Mouse (Mus musculus) macrophage (primary cell): ENCODE measurements around the gene Usp45. TPM values are rescaled to one million over a fixed set of nuclear protein-coding genes. Genes with fewer than 3 reads are reported as not detected.

ENCODE experiments used
- H3K27ac ChIP-seq: fragments of 350-480 bp; formaldehyde crosslinking; 2 replicates; pipeline ENCODE4 v1.9.0; 2021
- H3K36me3 ChIP-seq: fragments of 350-480 bp; formaldehyde crosslinking; 2 replicates; pipeline ENCODE4 v1.9.0; 2021; ENCODE audit errors: inconsistent target
- H3K4me3 ChIP-seq: fragments of 350-480 bp; formaldehyde crosslinking; 2 replicates; pipeline ENCODE4 v1.9.0; 2021; ENCODE audit errors: inconsistent target
- H3K79me2 ChIP-seq: fragments of 350-480 bp; formaldehyde crosslinking; 2 replicates; pipeline ENCODE4 v1.9.0; 2021; ENCODE audit errors: inconsistent target
- WGBS: methylation state at CpG from one replicate; pipeline ENCODE4 v1.1.7; 2026; ENCODE audit warnings: inconsistent platforms; ENCODE audit not compliant: missing documents; 5-methylcytosine and 5-hydroxymethylcytosine counted together
- polyA plus RNA-seq: library from polyadenylated mRNA; stranded (reverse); fragments of 250-400 nt; gene quantifications from 3 replicates; pipeline ENCODE4 v1.2.4, GENCODE M21; 2018; ENCODE audit warnings: inconsistent platforms

Usp45 gene
- polyA plus RNA-seq, 1 experiment from 2014 or later = 11.8 TPM

DNA sequence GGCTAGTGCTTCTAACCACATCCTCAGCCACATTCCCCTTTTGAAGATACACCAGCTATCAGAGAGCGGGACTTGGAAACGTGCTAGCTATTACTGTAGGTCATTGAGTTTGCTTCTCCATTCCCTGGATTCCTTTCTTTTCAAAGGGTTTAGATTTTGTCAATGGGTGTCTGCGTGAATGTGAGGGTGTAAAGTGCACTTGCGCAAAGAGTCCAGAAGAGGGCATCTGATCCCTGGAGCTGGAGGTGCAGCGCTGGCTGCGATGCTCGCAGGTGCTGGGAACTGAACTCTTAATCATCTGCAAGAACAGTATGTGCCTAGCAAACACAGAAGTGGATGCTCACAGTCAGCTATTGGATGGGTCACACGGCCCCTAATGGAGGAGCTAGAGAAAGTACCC is 65.9 kb downstream of the Usp45 start:
- Histone ChIP-seq H3K36me3 (peaks cover 11% of the 10 kb centered on the region), H3K79me2 (no peaks in the 10 kb centered on the region), H3K4me3 (no peak overlapping the region), H3K27ac (no peak overlapping the region)
- 92% methylated on average over 7 of the region's 8 CpGs for WGBS

DNA sequence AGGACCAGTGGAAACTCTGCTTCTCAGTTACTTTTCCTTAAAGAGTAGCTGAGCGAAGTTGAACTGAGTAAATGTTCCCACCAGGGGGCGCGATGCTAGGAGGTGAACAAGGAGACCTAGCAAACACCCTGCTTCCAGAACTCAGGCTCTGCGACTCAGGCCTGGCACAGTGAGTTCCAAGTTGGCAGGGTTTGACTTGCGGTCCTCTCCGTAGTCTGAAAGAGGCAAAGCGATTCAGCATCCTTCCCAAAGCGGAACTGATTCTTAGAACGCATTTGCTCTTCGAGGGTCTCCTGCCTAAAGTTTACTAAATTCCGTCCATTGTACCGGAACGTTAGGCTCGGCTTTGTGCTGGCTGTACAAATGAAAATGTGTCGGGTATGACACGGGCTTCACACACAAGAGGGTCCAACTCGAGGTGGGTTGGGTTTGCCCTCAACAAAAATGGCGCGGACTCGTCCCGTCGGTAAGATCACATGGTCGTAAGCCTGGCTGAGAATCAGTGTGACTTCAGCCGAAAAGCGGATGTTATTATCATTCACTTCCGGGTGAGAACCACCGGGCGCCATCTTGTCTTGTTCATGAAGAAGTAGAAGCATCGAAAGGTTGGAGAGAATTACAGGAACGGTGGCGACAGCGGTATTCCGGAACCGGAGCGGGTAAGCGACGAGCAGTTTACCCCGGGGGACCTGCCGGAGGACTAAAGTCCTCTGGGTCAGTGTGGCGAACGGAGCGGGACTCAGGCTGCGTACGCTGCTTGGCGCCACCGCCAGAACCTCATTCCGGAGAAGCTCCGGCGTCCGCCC is 80.7 kb downstream of the Usp45 start, which contains the start of gene Pnisr:
Gene Pnisr, plus strand, starts transcription at position 103 of the 806 bp plus-strand sequence.
- H3K36me3 ChIP-seq = no peaks in the 10 kb centered on the region

DNA sequence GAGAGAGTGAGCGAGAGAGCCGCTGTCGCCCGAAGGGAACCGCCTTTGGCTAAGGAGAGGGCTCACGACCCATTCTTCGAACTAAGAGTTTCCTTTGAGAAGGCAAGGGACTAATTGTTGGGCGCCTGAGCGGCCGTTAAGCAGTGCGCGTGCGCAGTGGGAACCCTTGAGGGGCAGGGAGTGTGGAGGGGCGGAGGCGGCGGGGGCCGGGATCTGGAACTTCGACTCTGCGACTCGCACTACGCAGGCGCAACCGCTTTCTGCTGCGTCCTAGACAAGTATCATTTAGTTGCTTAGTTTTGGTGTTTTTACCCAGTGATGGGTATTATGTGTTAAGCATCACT is 81.3 kb downstream of the Usp45 start:
- Histone ChIP-seq H3K27ac (peak overlapping the region; percentile 97), H3K4me3 (peak overlapping the region; percentile 92), H3K36me3 (no peaks in the 10 kb centered on the region), H3K79me2 (peaks cover 53% of the 10 kb centered on the region)
- under 1% methylated on average over 24 of the region's 24 CpGs for WGBS

More for the DNA sequence above, 80.7 kb downstream of the Usp45 start, which contains the start of gene Pnisr:
- Histone ChIP-seq H3K79me2 (peaks cover 47% of the 10 kb centered on the region), H3K27ac (peak within 1 kb of the TSS; percentile 97), H3K4me3 (peak within 1 kb of the TSS; percentile 92)
- WGBS = under 1% methylated on average over 50 of the region's 50 CpGs

DNA sequence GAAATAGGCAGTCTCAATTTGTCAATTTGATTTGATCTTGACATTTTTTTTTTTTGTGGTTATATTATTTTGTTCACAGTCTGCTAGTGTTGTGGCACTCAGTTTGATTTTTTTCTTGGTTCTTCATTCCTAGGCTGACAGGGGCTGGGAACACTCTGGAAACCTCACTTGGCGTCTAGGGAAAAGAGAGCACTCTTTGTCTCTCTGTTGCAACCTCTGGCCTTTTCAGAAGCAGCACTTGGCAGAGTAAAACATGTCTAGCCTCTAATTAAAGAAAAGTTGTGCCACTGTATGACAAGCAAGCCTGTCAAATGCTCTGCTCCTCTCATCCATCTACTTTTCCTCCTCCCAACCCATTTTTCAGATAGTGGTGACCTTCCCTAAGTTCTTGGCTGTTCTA is 90.5 kb downstream of the Usp45 start:
- WGBS = 100% methylated on average over 1 of the region's 1 CpGs
- peaks cover 96% of the 10 kb centered on the region for H3K79me2 ChIP-seq
- no peak overlapping the region for H3K27ac ChIP-seq
- no peak overlapping the region for H3K4me3 ChIP-seq
- H3K36me3 ChIP-seq = peaks cover 71% of the 10 kb centered on the region

DNA sequence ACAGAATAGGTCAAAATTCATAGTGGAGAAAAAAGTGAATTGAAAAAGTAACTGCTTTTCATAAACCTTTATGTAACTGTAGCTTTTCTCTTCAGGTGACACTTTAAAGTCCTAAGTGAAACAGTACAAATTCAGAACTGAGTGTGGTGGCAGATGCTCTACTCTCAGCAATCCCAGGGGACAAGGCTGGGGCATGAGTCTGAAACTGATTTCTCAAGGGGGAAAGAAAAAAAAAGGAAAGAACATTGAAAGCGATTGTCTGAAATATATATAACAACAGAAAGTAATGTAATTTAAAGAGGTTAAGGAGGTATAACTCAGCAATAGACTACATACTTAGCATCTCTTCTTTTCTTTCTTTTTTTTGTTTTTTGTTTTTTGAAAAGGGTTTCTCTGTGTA is 98.3 kb downstream of the Usp45 start:
- H3K79me2 ChIP-seq = peaks cover 25% of the 10 kb centered on the region; the same call in 1 of the 2 replicates
- H3K4me3 ChIP-seq = no peak overlapping the region
- no peak overlapping the region for H3K27ac ChIP-seq
- 100% methylated on average over 1 of the region's 1 CpGs for WGBS
- H3K36me3 ChIP-seq = peaks cover 71% of the 10 kb centered on the region

DNA sequence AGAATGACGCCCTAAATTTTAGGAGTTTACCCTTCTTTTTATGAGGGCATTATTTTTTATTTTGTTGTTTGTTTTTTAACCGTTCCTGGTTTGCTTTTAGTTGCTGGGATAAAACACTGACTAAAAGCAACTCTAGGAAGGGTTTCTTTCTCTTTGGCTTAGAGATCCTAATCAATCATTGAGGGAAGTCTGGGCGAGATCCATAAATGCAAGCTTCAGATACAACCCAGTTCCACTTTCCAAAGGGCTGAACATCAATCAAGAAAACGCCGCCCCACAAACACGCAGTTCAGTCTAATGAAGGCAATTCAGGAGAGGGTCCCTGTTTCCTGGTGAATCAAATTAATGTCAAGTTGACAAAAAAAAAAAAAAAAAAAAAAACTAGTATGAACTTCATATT is 111.8 kb downstream of the Usp45 start:
- no peak overlapping the region for H3K27ac ChIP-seq
- H3K79me2 ChIP-seq = no peaks in the 10 kb centered on the region
- 28% methylated on average over 6 of the region's 6 CpGs for WGBS
- peaks cover 22% of the 10 kb centered on the region for H3K36me3 ChIP-seq
- H3K4me3 ChIP-seq = peak overlapping the region; percentile 73

DNA sequence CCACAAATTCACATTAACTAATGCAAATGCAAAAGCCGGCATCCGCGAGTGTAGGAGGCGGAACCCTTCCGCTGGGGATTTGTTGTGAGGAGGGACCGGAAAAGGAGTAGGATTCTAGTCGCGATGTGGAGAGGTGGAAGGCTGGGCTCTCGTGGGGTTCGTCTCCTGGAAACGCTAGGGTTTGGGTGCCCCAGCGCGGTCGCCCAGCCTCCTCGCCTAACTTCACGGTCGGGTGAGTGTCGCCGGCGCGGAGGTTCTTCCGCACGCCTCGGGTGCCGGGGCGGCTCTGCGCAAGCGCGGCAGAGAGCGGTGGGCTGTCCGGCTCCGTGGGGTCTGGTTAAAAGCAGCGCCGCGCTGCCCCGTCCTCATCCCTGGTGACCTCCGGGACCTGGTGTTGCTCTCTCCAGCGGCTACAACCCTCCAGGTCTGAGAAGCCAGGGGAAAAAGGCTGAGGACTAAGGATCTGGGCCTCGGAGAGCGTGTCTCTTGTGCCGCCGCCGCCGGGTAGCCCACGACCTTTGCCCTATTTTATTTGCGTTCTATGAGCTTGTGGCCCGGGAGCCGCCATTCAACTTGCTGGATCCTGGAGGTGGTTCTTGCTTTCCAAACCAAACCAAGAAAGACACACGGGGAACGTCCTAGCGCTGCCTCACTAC is 112.7 kb downstream of the Usp45 start, which contains the start of gene Coq3:
Gene Coq3, plus strand, starts transcription at position 109 of the 656 bp plus-strand sequence.
- no peaks in the 10 kb centered on the region for H3K79me2 ChIP-seq
- WGBS = under 1% methylated on average over 51 of the region's 51 CpGs
- H3K27ac ChIP-seq = peak within 1 kb of the TSS; percentile 60
- H3K4me3 ChIP-seq = peak within 1 kb of the TSS; percentile 73
- peaks cover 14% of the 10 kb centered on the region for H3K36me3 ChIP-seq

DNA sequence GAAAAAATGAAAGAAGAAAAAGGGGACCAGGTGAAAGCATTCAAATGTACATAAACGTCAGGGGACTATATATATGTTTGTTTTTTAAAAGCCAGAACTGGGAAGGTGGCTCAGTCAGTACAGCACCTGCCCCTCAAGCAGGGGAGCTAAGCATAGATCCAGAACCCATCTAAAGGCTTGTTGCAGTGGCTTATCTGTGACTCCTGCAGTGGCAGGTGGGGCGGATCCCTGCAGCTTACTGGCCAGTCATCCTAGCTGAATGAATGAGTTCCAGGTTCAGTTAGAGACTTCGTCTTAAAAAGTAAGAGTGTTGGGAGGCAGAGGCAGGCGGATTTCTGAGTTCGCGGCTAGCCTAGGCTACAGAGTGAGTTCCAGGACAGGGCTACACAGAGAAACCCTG is 115.8 kb downstream of the Usp45 start:
- Histone ChIP-seq H3K4me3 (no peak overlapping the region), H3K27ac (no peak overlapping the region), H3K36me3 (no peaks in the 10 kb centered on the region), H3K79me2 (no peaks in the 10 kb centered on the region)
- 98% methylated on average over 6 of the region's 6 CpGs for WGBS

DNA sequence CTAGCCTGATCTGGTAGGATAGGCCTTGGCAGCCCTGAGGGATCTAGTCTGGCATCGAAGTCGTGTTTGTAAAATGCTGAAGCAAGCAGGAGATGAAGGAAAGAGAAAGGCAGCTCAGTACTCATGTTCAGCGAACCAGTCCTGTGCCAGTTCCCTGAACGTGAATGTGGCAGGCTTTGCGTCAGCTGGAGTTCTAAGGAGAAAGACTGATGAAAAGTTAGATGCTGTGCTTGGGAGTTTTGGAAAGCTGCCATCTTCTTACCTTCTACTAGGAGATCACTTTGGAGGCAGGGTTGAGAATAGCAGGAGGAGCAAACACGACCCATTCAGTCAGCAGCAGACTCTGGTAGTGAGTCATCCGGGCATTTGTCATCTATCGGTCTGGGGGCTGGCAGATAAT is 118.9 kb downstream of the Usp45 start:
- WGBS = 100% methylated on average over 8 of the region's 8 CpGs
- H3K36me3 ChIP-seq = no peaks in the 10 kb centered on the region
- H3K4me3 ChIP-seq = no peak overlapping the region
- H3K79me2 ChIP-seq = no peaks in the 10 kb centered on the region
- H3K27ac ChIP-seq = no peak overlapping the region

Other genes starting within 250 kb of the Usp45 start
- gene Prdm13, start 81.2 kb upstream of the Usp45 start, polyA plus RNA-seq = not detected in 3 replicates
- gene Ccnc, start 39.5 kb upstream of the Usp45 start, polyA plus RNA-seq = 17.4 to 23.4 TPM (median 18.3 TPM) in 3 replicates
- 17.1 to 36.6 TPM (median 27.0 TPM) in 3 replicates for gene Tstd3, start 56 bp downstream of the Usp45 start, polyA plus RNA-seq
- 30.7 to 78.7 TPM (median 47.5 TPM) in 3 replicates for gene Pnisr, start 80.4 kb downstream of the Usp45 start, polyA plus RNA-seq
- 5.3 to 9.8 TPM (median 7.6 TPM) in 3 replicates for gene Coq3, start 112.5 kb downstream of the Usp45 start, polyA plus RNA-seq
- gene Faxc, start 164.2 kb downstream of the Usp45 start, polyA plus RNA-seq = not detected in 3 replicates